Mouse (Mus musculus) liver, postnatal 0 days (tissue): ENCODE measurements around the gene Olfr282. TPM values are rescaled to one million over a fixed set of nuclear protein-coding genes. Genes with fewer than 3 reads are reported as not detected.
A peak's percentile ranks its signal among the peaks of the same experiment; 100 is the strongest.

Source experiments
- ATAC-seq: fragments of 200-750 bp; cut with Nextera tagmentation; 2 replicates; pipeline ENCODE4 v1.8.0; 2017; ENCODE audit warnings: mild to moderate bottlenecking, moderate library complexity
- DNase-seq: peaks from one replicate; pipeline ENCODE4 v3.0.0-alpha.2; 2016
- H3K27ac ChIP-seq: fragments of 300-500 bp; sonication (generic); 2 replicates; pipeline ENCODE4 v1.5.1; 2014; ENCODE audit warnings: antibody characterized with exemption, moderate library complexity, mild to moderate bottlenecking, low read depth
- H3K27me3 ChIP-seq: fragments of 300-500 bp; sonication (generic); 2 replicates; pipeline ENCODE4 v1.6.1; 2014; ENCODE audit warnings: low read length, control low read depth, mixed read lengths; ENCODE audit not compliant: insufficient read depth
- H3K36me3 ChIP-seq: fragments of 300-500 bp; sonication (generic); replicated peaks from 2 replicates; pipeline ENCODE4 v1.6.1; 2014; ENCODE audit warnings: mild to moderate bottlenecking, control low read depth, low read length, moderate library complexity, mixed read lengths; ENCODE audit not compliant: insufficient read depth
- H3K4me1 ChIP-seq: fragments of 300-500 bp; sonication (generic); 2 replicates; pipeline ENCODE4 v1.6.1; 2014; ENCODE audit warnings: antibody characterized with exemption, mild to moderate bottlenecking, control low read depth; ENCODE audit not compliant: insufficient read depth
- H3K4me2 ChIP-seq: fragments of 300-500 bp; sonication (generic); 2 replicates; pipeline ENCODE4 v1.6.1; 2014; ENCODE audit warnings: low read depth, mild to moderate bottlenecking, low read length, moderate library complexity, mixed read lengths
- H3K4me3 ChIP-seq: fragments of 300-500 bp; sonication (generic); 2 replicates; pipeline ENCODE4 v1.5.1; 2014; ENCODE audit warnings: low read depth, low read length
- H3K9ac ChIP-seq: fragments of 300-500 bp; sonication (generic); replicated peaks from 2 replicates; pipeline ENCODE4 v1.6.1; 2014; ENCODE audit warnings: mild to moderate bottlenecking, moderate library complexity
- H3K9me3 ChIP-seq: fragments of 300-500 bp; sonication (generic); 2 replicates; pipeline ENCODE4 v1.6.1; 2016; ENCODE audit warnings: mild to moderate bottlenecking, control low read depth, low read length, mixed read lengths
- CTCF ChIP-seq: sonication (generic); IDR thresholded peaks from 2 replicates; pipeline ENCODE4 v1.5.1; 2016; ENCODE audit warnings: antibody characterized with exemption, low read depth
- EP300 ChIP-seq: IDR thresholded peaks from 2 replicates; pipeline ENCODE4 v1.6.1; 2016; ENCODE audit warnings: antibody characterized with exemption, low read depth, mild to moderate bottlenecking
- WGBS: fragments of 180-500 bp; shearing (Covaris S2); extraction: QIAGEN DNeasy Blood & Tissue Kit; methylation state at CpG from one replicate; pipeline ENCODE4 v1.1.7; 2014; ENCODE audit not compliant: insufficient replicate concordance; 5-methylcytosine and 5-hydroxymethylcytosine counted together
- polyA plus RNA-seq: library from polyadenylated mRNA; unstranded; fragments of >200 nt; fragmentation: Nextera tagmentation; extraction: Ambion mirVana; gene quantifications from 2 replicates; pipeline ENCODE4 v1.2.1, GENCODE M21; 2015

The Olfr282 gene
- polyA plus RNA-seq, 1 experiment from 2014 or later = not detected

GRCm38 (mm10) chr15:98482701-98483100, 51.7 kb downstream of the Olfr282 start, which contains the start of gene Lalba:
TSS of gene Lalba (minus strand) at chr15:98482721.
- no peaks in the 10 kb centered on the region for H3K27me3 ChIP-seq
- DNase-seq (no peak), ATAC-seq (no peak)
- WGBS = 53% methylated on average over 3 of the region's 3 CpGs
- no peaks in the 10 kb centered on the region for H3K9me3 ChIP-seq
- H3K4me1 ChIP-seq = 0 out of 2 replicates have a peak, but pooled peaks cover 4% of the 10 kb centered on the region
- no peak within 1 kb of the TSS for H3K4me3 ChIP-seq
- no peak within 1 kb of the TSS for H3K4me2 ChIP-seq
- H3K36me3 ChIP-seq = no peaks in the 10 kb centered on the region
- peak within 1 kb of the TSS; percentile 13; the same call in 1 of the 2 replicates for H3K27ac ChIP-seq
- no peak for TF ChIP-seq EP300
- no peak for TF ChIP-seq CTCF
- no peak within 1 kb of the TSS for H3K9ac ChIP-seq

DNA sequence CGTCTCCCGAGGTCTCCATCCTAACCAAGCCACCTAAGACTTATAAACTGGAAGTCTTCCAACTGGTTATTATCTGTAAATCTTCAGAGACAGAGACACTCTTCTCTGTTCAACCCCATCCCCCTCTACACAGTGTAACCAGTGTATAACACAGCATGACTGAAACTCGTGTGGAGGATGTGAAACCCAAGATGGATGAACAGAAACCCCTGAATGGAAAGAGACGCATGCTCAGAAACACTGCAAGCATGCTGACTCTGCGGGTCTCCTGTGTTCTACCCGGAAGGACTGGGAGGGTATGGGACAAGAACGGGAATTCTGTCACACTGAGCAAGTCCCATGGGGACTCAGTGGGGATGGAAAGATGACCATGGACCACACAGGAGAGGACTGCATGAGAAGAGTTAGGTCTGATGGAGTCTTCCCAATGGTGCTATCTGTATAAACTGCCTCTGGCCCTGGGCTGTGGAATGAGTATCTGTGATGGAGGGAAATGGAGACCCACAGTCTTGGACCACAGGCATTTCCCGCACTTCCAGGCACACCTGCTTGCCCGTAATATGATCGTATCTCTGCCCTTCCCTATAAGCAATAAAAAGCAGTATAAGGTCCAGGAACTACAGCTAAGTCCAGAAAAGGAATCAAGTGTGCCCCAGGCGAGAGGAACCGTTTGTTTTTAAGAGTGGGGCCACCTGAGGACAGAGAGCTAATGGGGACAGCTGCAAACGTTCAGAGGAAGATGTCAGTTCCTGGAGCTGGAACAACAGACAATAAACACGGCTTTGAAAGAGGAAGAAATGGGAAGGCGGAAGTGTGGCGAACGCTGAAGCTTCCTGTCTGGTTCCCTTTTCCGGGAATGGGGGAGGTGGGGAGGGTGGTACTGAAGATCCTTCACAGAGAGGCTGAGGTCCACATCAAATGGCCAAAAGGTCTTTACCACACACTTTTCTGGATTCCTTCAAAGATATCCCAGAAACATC, 53.2 kb downstream of the Olfr282 start:
- H3K9ac ChIP-seq = no peak overlapping the region
- no peaks in the 10 kb centered on the region for H3K36me3 ChIP-seq
- H3K4me2 ChIP-seq = peak overlapping the region; percentile 22; the same call in 1 of the 2 replicates
- H3K27ac ChIP-seq = peak overlapping the region; percentile 85
- H3K27me3 ChIP-seq = no peaks in the 10 kb centered on the region
- ATAC-seq = peak; percentile 77
- TF ChIP-seq EP300 (peak; percentile 13; the same call in 1 of the 2 replicates), CTCF (no peak)
- WGBS = 40% methylated on average over 18 of the region's 18 CpGs
- peak; percentile 29 for DNase-seq
- no peaks in the 10 kb centered on the region for H3K9me3 ChIP-seq
- 0 out of 2 replicates have a peak, but pooled peaks cover 4% of the 10 kb centered on the region for H3K4me1 ChIP-seq
- H3K4me3 ChIP-seq = no peak overlapping the region

DNA sequence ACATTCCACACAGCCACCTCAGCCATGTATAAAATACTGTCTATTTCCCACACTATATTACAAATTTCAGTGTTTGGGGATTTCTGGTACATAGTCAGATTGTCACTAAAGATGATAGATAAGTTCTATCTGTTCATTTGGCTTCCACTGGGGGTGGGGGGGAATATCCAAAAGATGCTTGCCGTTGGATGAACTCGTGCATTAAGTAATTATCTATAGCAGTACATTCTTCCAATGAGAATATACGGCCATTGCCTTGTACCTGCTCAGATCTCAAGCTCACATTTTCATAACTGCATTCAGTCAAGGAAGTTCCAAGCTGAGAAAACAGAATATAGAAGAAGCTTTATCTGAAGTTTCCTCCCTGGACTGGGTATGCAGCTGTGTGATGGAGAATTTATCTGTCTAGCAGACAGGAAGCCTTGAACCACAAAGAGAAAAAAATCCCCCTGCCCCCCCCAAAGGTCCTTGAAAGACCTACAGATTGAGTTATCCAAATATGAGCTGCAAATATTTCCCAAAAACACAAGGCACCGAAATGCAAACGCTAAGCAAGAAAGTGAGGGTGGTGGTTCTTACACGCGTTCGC, 55.5 kb downstream of the Olfr282 start:
- Histone ChIP-seq H3K4me3 (no peak overlapping the region), H3K36me3 (no peaks in the 10 kb centered on the region), H3K27ac (no peak overlapping the region), H3K4me2 (no peak overlapping the region), H3K4me1 (0 out of 2 replicates have a peak, but pooled peaks cover 4% of the 10 kb centered on the region), H3K9ac (no peak overlapping the region), H3K27me3 (no peaks in the 10 kb centered on the region), H3K9me3 (no peaks in the 10 kb centered on the region)
- WGBS = 60% methylated on average over 8 of the region's 8 CpGs
- TF ChIP-seq CTCF (no peak), EP300 (no peak)
- ATAC-seq (no peak), DNase-seq (no peak)

Other genes with a start within 250 kb of the Olfr282 start
- not detected in 2 replicates for gene Olfr288, start 235.7 kb upstream of the Olfr282 start, polyA plus RNA-seq
- gene Gm44579, start 210.2 kb upstream of the Olfr282 start, polyA plus RNA-seq = not detected in 2 replicates
- not detected in 2 replicates for gene Olfr287, start 210.2 kb upstream of the Olfr282 start, polyA plus RNA-seq
- not detected in 2 replicates for gene Olfr286, start 196.8 kb upstream of the Olfr282 start, polyA plus RNA-seq
- gene H1fnt, start 173.9 kb upstream of the Olfr282 start, polyA plus RNA-seq = not detected in 2 replicates
- 0.06 and 0.08 TPM in 2 replicates for gene Zfp641, start 135.1 kb upstream of the Olfr282 start, polyA plus RNA-seq
- gene Olfr285, start 113.9 kb upstream of the Olfr282 start, polyA plus RNA-seq = not detected in 2 replicates
- not detected in 2 replicates for gene Olfr284, start 90.2 kb upstream of the Olfr282 start, polyA plus RNA-seq
- gene Olfr283, start 50.3 kb upstream of the Olfr282 start, polyA plus RNA-seq = not detected in 2 replicates
- not detected in 2 replicates for gene Olfr281, start 21.4 kb downstream of the Olfr282 start, polyA plus RNA-seq
- not detected in 2 replicates for gene OR5BS1P, start 38.7 kb downstream of the Olfr282 start, polyA plus RNA-seq
- not detected in 2 replicates for gene Lalba, start 51.5 kb downstream of the Olfr282 start, polyA plus RNA-seq
- not detected in 2 replicates for gene Olfr279, start 61.2 kb downstream of the Olfr282 start, polyA plus RNA-seq
- 26.6 and 28.2 TPM in 2 replicates for gene Kansl2, start 103.0 kb downstream of the Olfr282 start, polyA plus RNA-seq
- gene Ccnt1, start 139.7 kb downstream of the Olfr282 start, polyA plus RNA-seq = 14.9 and 17.0 TPM in 2 replicates
- not detected in 2 replicates for gene 4930415O20Rik, start 139.8 kb downstream of the Olfr282 start, polyA plus RNA-seq
- gene Adcy6, start 178.9 kb downstream of the Olfr282 start, polyA plus RNA-seq = 5.3 and 7.7 TPM in 2 replicates
- gene Cacnb3, start 199.6 kb downstream of the Olfr282 start, polyA plus RNA-seq = 0.38 and 0.58 TPM in 2 replicates
- gene Ddx23, start 231.7 kb downstream of the Olfr282 start, polyA plus RNA-seq = 4.7 and 9.2 TPM in 2 replicates
- 0.94 and 1.2 TPM in 2 replicates for gene Rnd1, start 246.2 kb downstream of the Olfr282 start, polyA plus RNA-seq